In the genomic region with DNA sequence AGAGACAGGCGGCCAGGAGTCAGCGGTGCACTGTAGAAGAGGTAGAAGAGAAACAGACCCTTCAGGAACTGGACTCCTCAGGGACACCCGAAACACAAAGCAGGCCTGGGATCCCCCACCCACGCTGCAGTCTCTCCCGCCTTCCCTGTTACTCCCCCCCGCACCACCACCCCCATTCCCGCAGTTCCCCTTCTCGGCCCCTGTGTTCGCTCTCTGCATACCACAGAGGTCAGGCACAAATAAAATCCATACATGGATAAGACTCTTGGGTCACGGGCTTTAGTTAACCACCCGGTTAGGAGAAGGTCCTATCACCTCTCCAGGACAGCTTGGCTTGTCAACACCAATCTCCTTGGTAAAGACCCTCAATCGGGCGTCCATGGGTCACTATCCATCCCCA, we compare ENCODE assay signal across 9 mouse cellular contexts. TPM values are rescaled to one million over a fixed set of nuclear protein-coding genes. Genes with fewer than 3 reads are reported as not detected.
DNase-seq lines count a peak whose midpoint lies in the region; ATAC-seq and TF ChIP-seq lines count a peak whose summit lies in the region.
"Had no signal": no experiment of that assay in that cellular context is flagged by ENCODE, and none has a peak within 500 bp of the region (broad histone marks: within the 10 kb centered on the region; RNA-seq: fewer than 3 reads in every experiment).

No protein-coding gene starts in this region.

- no peaks in the 10 kb centered on the region for H3K9me3 ChIP-seq in lung, embryonic 14.5 days (ENCODE audit: low read depth, low read length)
- H3K9me3 ChIP-seq in forebrain, embryonic 14.5 days (replicated peaks; ENCODE audit: control insufficient read depth, low read length) = no peaks in the 10 kb centered on the region
- no peaks in the 10 kb centered on the region for H3K9me3 ChIP-seq in limb, embryonic 15.5 days
- no peaks in the 10 kb centered on the region for H3K9me3 ChIP-seq in stomach, embryonic 14.5 days (ENCODE audit: control insufficient read depth, low read depth, low read length)

- H3K27ac ChIP-seq in lung, embryonic 14.5 days (ENCODE audit: low read depth) = peak overlapping the region; percentile 97
- peak overlapping the region; percentile 65 for H3K27ac ChIP-seq in forebrain, embryonic 14.5 days (ENCODE audit: low read depth, low read length)
- peak overlapping the region; percentile 83 for H3K27ac ChIP-seq in limb, embryonic 15.5 days
- peak overlapping the region; percentile 92 for H3K27ac ChIP-seq in stomach, embryonic 14.5 days (ENCODE audit: low read length)

- H3K4me2 ChIP-seq in lung, embryonic 14.5 days = peak overlapping the region; percentile 65
- peak overlapping the region; percentile 53 for H3K4me2 ChIP-seq in forebrain, embryonic 14.5 days (ENCODE audit: low read length)
- H3K4me2 ChIP-seq in limb, embryonic 15.5 days = peak overlapping the region; percentile 51
- peak overlapping the region; percentile 46 for H3K4me2 ChIP-seq in stomach, embryonic 14.5 days (replicated peaks; ENCODE audit: low read depth, low read length)

- H3K27me3 ChIP-seq in lung, embryonic 14.5 days (ENCODE audit: insufficient read depth, low read length) = no peaks in the 10 kb centered on the region
- no peaks in the 10 kb centered on the region for H3K27me3 ChIP-seq in forebrain, embryonic 14.5 days (replicated peaks; ENCODE audit: control insufficient read depth, insufficient read depth, low read length)
- no peaks in the 10 kb centered on the region for H3K27me3 ChIP-seq in limb, embryonic 15.5 days
- no peaks in the 10 kb centered on the region for H3K27me3 ChIP-seq in stomach, embryonic 14.5 days (ENCODE audit: control insufficient read depth, insufficient read depth, low read length)

- TF ChIP-seq CTCF in lung, embryonic 14.5 days (IDR thresholded peaks at IDR 0.05; ENCODE audit: low read depth) = no peak

- no peak for DNase-seq in lung, embryonic 14.5 days
- no peak for DNase-seq in lung, postnatal 14 days
- DNase-seq in forebrain, embryonic 14.5 days (ENCODE audit: low spot score) = no peak
- DNase-seq in ovary, postnatal 36 days (ENCODE audit: low spot score) = no peak
- DNase-seq in layer of hippocampus, adult 9-10 months (ENCODE audit: low spot score) = no peak
- no peak for DNase-seq in urinary bladder, postnatal 25 days (ENCODE audit: low spot score)
- DNase-seq: cerebellum, adult 11 months had no signal

- H3K4me1 ChIP-seq in lung, embryonic 14.5 days (ENCODE audit: insufficient read depth) = peaks cover 32% of the 10 kb centered on the region
- peaks cover 32% of the 10 kb centered on the region for H3K4me1 ChIP-seq in forebrain, embryonic 14.5 days (ENCODE audit: control insufficient read depth, insufficient read depth, low read length)
- H3K4me1 ChIP-seq in limb, embryonic 15.5 days = peaks cover 54% of the 10 kb centered on the region
- peaks cover 34% of the 10 kb centered on the region for H3K4me1 ChIP-seq in stomach, embryonic 14.5 days (ENCODE audit: control insufficient read depth, insufficient read depth, low read length)

- peak overlapping the region; percentile 28 for H3K4me3 ChIP-seq in lung, embryonic 14.5 days (ENCODE audit: low read depth, low read length)
- peak overlapping the region; percentile 25 for H3K4me3 ChIP-seq in forebrain, embryonic 14.5 days (ENCODE audit: low read depth, low read length)
- peak overlapping the region; percentile 31 for H3K4me3 ChIP-seq in limb, embryonic 15.5 days
- H3K4me3 ChIP-seq in stomach, embryonic 14.5 days (ENCODE audit: low read depth, low read length) = peak overlapping the region; percentile 20

- ATAC-seq in lung, embryonic 14.5 days (ENCODE audit: insufficient read depth) = peak; percentile 26
- 0 out of 2 replicates have a peak, but pooled peaks have one; percentile 2 for ATAC-seq in forebrain, embryonic 14.5 days
- peak; percentile 18; the same call in 1 of the 2 replicates for ATAC-seq in limb, embryonic 15.5 days (ENCODE audit: insufficient number of reproducible peaks, low FRiP score, low TSS enrichment, low read depth)
- ATAC-seq in stomach, embryonic 14.5 days (ENCODE audit: insufficient number of reproducible peaks, insufficient read depth, low FRiP score, low read depth) = peak; percentile 21; the same call in 1 of the 2 replicates

- H3K36me3 ChIP-seq in lung, embryonic 14.5 days (ENCODE audit: insufficient read depth) = no peaks in the 10 kb centered on the region
- no peaks in the 10 kb centered on the region for H3K36me3 ChIP-seq in forebrain, embryonic 14.5 days (ENCODE audit: control insufficient read depth, insufficient read depth, low read length)
- H3K36me3 ChIP-seq in limb, embryonic 15.5 days = no peaks in the 10 kb centered on the region
- no peaks in the 10 kb centered on the region for H3K36me3 ChIP-seq in stomach, embryonic 14.5 days (ENCODE audit: control insufficient read depth, insufficient read depth, low read length)

- H3K9ac ChIP-seq in lung, embryonic 14.5 days = peak overlapping the region; percentile 52
- peak overlapping the region; percentile 59 for H3K9ac ChIP-seq in forebrain, embryonic 14.5 days (ENCODE audit: low read length)
- 0 out of 2 replicates have a peak overlapping the region, but pooled peaks have one; percentile 4 for H3K9ac ChIP-seq in limb, embryonic 15.5 days
- H3K9ac ChIP-seq in stomach, embryonic 14.5 days (replicated peaks; ENCODE audit: low read depth, low read length) = no peak overlapping the region; the same call in 1 of the 2 replicates

- WGBS in lung, embryonic 14.5 days = 6% methylated on average over 13 of the region's 13 CpGs
- 11% methylated on average over 13 of the region's 13 CpGs for WGBS in forebrain, embryonic 14.5 days
- WGBS in limb, embryonic 15.5 days = 15% methylated on average over 13 of the region's 13 CpGs
- 5% methylated on average over 13 of the region's 13 CpGs for WGBS in stomach, embryonic 14.5 days

RNA-seq across cellular contexts. Expression of a gene that starts 26.9 kb away (rescaled TPM):
- 14.1 and 16.0 TPM in 2 replicates for polyA plus RNA-seq in lung, embryonic 14.5 days (2014; fragmentation: Nextera tagmentation; extraction: Ambion mirVana)
- polyA plus RNA-seq in forebrain, embryonic 14.5 days (2014; fragmentation: Nextera tagmentation; extraction: Ambion mirVana) = 11.4 and 15.7 TPM in 2 replicates
- polyA plus RNA-seq in limb, embryonic 15.5 days (2015; fragmentation: Nextera tagmentation; extraction: Ambion mirVana) = 20.0 and 21.6 TPM in 2 replicates
- 10.1 TPM in 2 replicates for polyA plus RNA-seq in stomach, embryonic 14.5 days (2014; fragmentation: Nextera tagmentation; extraction: Ambion mirVana)
